Mouse (Mus musculus) forebrain, postnatal 0 days (tissue): ENCODE data around the gene Wipi2. TPM values are rescaled to one million over a fixed set of nuclear protein-coding genes. Genes with fewer than 3 reads are reported as not detected.
A peak's percentile ranks its signal among the peaks of the same experiment; 100 is the strongest.

Source experiments
- ATAC-seq: fragments of 200-750 bp; cut with Nextera tagmentation; 2 replicates; pipeline ENCODE4 v1.8.0; 2017; ENCODE audit warnings: mild to moderate bottlenecking, moderate library complexity
- DNase-seq: peaks from one replicate; pipeline ENCODE4 v3.0.0-alpha.2; 2015
- H3K27ac ChIP-seq: fragments of 300-500 bp; sonication (generic); 2 replicates; pipeline ENCODE4 v1.5.1; 2014; ENCODE audit warnings: low read depth, mild to moderate bottlenecking, antibody characterized with exemption, low read length, moderate library complexity, mixed read lengths
- H3K27me3 ChIP-seq: fragments of 300-500 bp; sonication (generic); 2 replicates; pipeline ENCODE4 v1.6.1; 2014; ENCODE audit warnings: mild to moderate bottlenecking, low read length, mixed read lengths; ENCODE audit not compliant: insufficient read depth
- H3K36me3 ChIP-seq: fragments of 300-500 bp; sonication (generic); 2 replicates; pipeline ENCODE4 v1.6.1; 2014; ENCODE audit warnings: mild to moderate bottlenecking, moderate library complexity; ENCODE audit not compliant: insufficient read depth
- H3K4me1 ChIP-seq: fragments of 300-500 bp; sonication (generic); 2 replicates; pipeline ENCODE4 v1.6.1; 2014; ENCODE audit warnings: antibody characterized with exemption; ENCODE audit not compliant: insufficient read depth
- H3K4me2 ChIP-seq: fragments of 300-500 bp; sonication (generic); 2 replicates; pipeline ENCODE4 v1.6.1; 2014; ENCODE audit warnings: low read depth, mild to moderate bottlenecking, moderate library complexity
- H3K4me3 ChIP-seq: fragments of 300-500 bp; sonication (generic); 2 replicates; pipeline ENCODE4 v1.5.1; 2014; ENCODE audit warnings: low read depth, low read length, mixed read lengths
- H3K9ac ChIP-seq: fragments of 300-500 bp; sonication (generic); 2 replicates; pipeline ENCODE4 v1.6.1; 2014; ENCODE audit warnings: mild to moderate bottlenecking
- H3K9me3 ChIP-seq: fragments of 300-500 bp; sonication (generic); 2 replicates; pipeline ENCODE4 v1.6.1; 2016; ENCODE audit warnings: low read length
- CTCF ChIP-seq: sonication (generic); IDR thresholded peaks from 2 replicates; pipeline ENCODE4 v1.5.1; 2016; ENCODE audit warnings: antibody characterized with exemption, control low read depth, low read depth
- WGBS: fragments of 180-500 bp; shearing (Covaris S2); extraction: QIAGEN DNeasy Blood & Tissue Kit; methylation state at CpG from one replicate; pipeline ENCODE4 v1.1.7; 2014; 5-methylcytosine and 5-hydroxymethylcytosine counted together
- polyA plus RNA-seq: library from polyadenylated mRNA; unstranded; fragments of >200 nt; fragmentation: Nextera tagmentation; extraction: Ambion mirVana; gene quantifications from 2 replicates; pipeline ENCODE4 v1.2.1, GENCODE M21; 2015
- total RNA-seq: library from RNA; depleted of rRNA; stranded (reverse); fragments of >200 nt; gene quantifications from 2 replicates; pipeline ENCODE4 v1.2.3, GENCODE M21; 2014

Gene Wipi2
- total and polyA plus RNA-seq, 2 experiments from 2014 or later, result 37.4 to 68.0 TPM

- H3K9ac ChIP-seq, result no peak overlapping the region
- H3K27me3 ChIP-seq, result no peaks in the 10 kb centered on the region
- H3K36me3 ChIP-seq, result no peaks in the 10 kb centered on the region
- DNase-seq (no peak), ATAC-seq (no peak)
- H3K9me3 ChIP-seq, result no peaks in the 10 kb centered on the region
- WGBS, result 78% methylated on average over 4 of the region's 4 CpGs
- no peak overlapping the region for H3K4me2 ChIP-seq
- no peak overlapping the region for H3K27ac ChIP-seq
- H3K4me1 ChIP-seq, result peaks cover 4% of the 10 kb centered on the region; the same call in 1 of the 2 replicates
- H3K4me3 ChIP-seq, result no peak overlapping the region
- no peak for TF ChIP-seq CTCF
Observed at GRCm38 (mm10) chr5:142615638-142616037, 11.9 kb upstream of the Wipi2 start.

- no peak overlapping the region for H3K4me2 ChIP-seq
- no peak for ATAC-seq
- no peaks in the 10 kb centered on the region for H3K9me3 ChIP-seq
- no peaks in the 10 kb centered on the region for H3K27me3 ChIP-seq
- no peak overlapping the region for H3K9ac ChIP-seq
- H3K36me3 ChIP-seq, result no peaks in the 10 kb centered on the region
- 78% methylated on average over 6 of the region's 6 CpGs for WGBS
- TF ChIP-seq CTCF, result no peak
- peaks cover 4% of the 10 kb centered on the region; the same call in 1 of the 2 replicates for H3K4me1 ChIP-seq
- H3K4me3 ChIP-seq, result no peak overlapping the region
- H3K27ac ChIP-seq, result no peak overlapping the region
- no peak for DNase-seq
Observed at GRCm38 (mm10) chr5:142616326-142616725, 11.2 kb upstream of the Wipi2 start.

- peak; percentile 79 for DNase-seq
- H3K4me3 ChIP-seq, result no peak overlapping the region
- no peak overlapping the region for H3K9ac ChIP-seq
- H3K4me1 ChIP-seq, result no peaks in the 10 kb centered on the region
- WGBS, result 6% methylated on average over 5 of the region's 5 CpGs
- no peak overlapping the region for H3K27ac ChIP-seq
- peak; percentile 89 for TF ChIP-seq CTCF
- H3K4me2 ChIP-seq, result no peak overlapping the region
- H3K9me3 ChIP-seq, result no peaks in the 10 kb centered on the region
- no peaks in the 10 kb centered on the region for H3K27me3 ChIP-seq
- H3K36me3 ChIP-seq, result no peaks in the 10 kb centered on the region
- peak; percentile 82 for ATAC-seq
Observed at GRCm38 (mm10) chr5:142619866-142620265, 7.6 kb upstream of the Wipi2 start.

- DNase-seq (no peak), ATAC-seq (no peak)
- Histone ChIP-seq H3K4me2 (no peak overlapping the region), H3K9me3 (no peaks in the 10 kb centered on the region), H3K27me3 (no peaks in the 10 kb centered on the region), H3K4me3 (no peak overlapping the region), H3K36me3 (no peaks in the 10 kb centered on the region), H3K27ac (no peak overlapping the region), H3K9ac (no peak overlapping the region), H3K4me1 (no peaks in the 10 kb centered on the region)
- WGBS, result 77% methylated on average over 2 of the region's 2 CpGs
- no peak for TF ChIP-seq CTCF
Observed at GRCm38 (mm10) chr5:142621421-142621820, 6.1 kb upstream of the Wipi2 start.

GRCm38 (mm10) chr5:142622134-142622533, 5.4 kb upstream of the Wipi2 start:
- no peaks in the 10 kb centered on the region for H3K9me3 ChIP-seq
- no peak overlapping the region for H3K27ac ChIP-seq
- no peak overlapping the region for H3K9ac ChIP-seq
- no peak for ATAC-seq
- no peak for TF ChIP-seq CTCF
- H3K27me3 ChIP-seq, result no peaks in the 10 kb centered on the region
- WGBS, result 76% methylated on average over 1 of the region's 1 CpGs
- no peak for DNase-seq
- H3K4me2 ChIP-seq, result no peak overlapping the region
- no peaks in the 10 kb centered on the region for H3K36me3 ChIP-seq
- no peaks in the 10 kb centered on the region for H3K4me1 ChIP-seq
- no peak overlapping the region for H3K4me3 ChIP-seq

- no peaks in the 10 kb centered on the region for H3K9me3 ChIP-seq
- no peaks in the 10 kb centered on the region for H3K4me1 ChIP-seq
- no peak overlapping the region for H3K4me3 ChIP-seq
- H3K9ac ChIP-seq, result no peak overlapping the region
- no peak overlapping the region for H3K27ac ChIP-seq
- no peaks in the 10 kb centered on the region for H3K27me3 ChIP-seq
- ATAC-seq, result no peak
- H3K36me3 ChIP-seq, result no peaks in the 10 kb centered on the region
- no peak for DNase-seq
- 88% methylated on average over 7 of the region's 7 CpGs for WGBS
- TF ChIP-seq CTCF, result peak; percentile 18; the same call in 1 of the 2 replicates
- no peak overlapping the region for H3K4me2 ChIP-seq
Observed at GRCm38 (mm10) chr5:142623080-142623479, 4.4 kb upstream of the Wipi2 start.

GRCm38 (mm10) chr5:142628726-142629662, 1.5 kb downstream of the Wipi2 start:
- Histone ChIP-seq H3K27ac (peak overlapping the region; percentile 79), H3K36me3 (peaks cover 10% of the 10 kb centered on the region), H3K9me3 (no peaks in the 10 kb centered on the region), H3K27me3 (no peaks in the 10 kb centered on the region), H3K9ac (peak overlapping the region; percentile 71), H3K4me2 (peak overlapping the region; percentile 61), H3K4me3 (peak overlapping the region; percentile 78), H3K4me1 (peaks cover 12% of the 10 kb centered on the region)
- peak; percentile 99 for ATAC-seq
- peak; percentile 98 for DNase-seq
- 1% methylated on average over 69 of the region's 69 CpGs for WGBS
- TF ChIP-seq CTCF, result no peak
